Mouse (Mus musculus): ENCODE measurements around the gene Fcgr4.

DNA sequence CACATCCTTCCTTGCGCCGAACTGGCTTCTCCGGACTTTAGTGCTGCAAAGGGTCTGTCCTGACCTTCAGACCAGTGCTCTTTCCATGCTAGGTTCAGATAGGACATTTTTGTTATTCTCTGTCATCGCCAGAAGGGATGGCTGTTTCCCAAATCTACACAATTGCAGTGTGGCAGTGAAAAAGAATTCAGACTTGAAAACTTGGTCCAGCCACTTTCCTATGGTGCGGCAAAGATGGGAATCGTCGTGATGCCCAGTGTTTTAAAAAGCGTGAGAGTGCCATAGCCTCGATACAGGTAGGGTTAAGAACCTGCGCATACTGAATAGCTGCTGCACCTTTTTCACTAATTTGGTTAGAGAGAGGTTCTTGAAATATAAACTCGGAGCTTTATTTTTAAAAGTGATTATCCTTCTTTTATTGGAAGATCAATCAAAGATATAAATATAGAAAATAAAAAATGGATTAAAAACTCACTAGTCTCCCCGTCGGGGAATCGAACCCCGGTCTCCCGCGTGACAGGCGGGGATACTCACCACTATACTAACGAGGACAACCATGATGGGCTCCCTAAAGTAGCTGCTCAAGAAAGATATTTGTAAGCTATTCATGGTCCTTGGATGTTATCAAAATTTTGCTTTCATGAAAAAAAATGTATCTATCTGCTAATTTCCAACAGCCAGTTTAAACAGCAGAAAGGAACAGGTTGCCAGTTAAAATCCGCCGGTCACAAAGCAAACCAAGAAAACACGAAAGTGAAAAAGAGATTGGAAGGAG lies 18.0 kb downstream of the Fcgr4 start:
- no peak for TF ChIP-seq GATA1 (IDR thresholded peaks at IDR 0.05; ENCODE audit: low read length)
- no peak for TF ChIP-seq TAL1 (IDR thresholded peaks at IDR 0.05; ENCODE audit: low read length)

Data from erythroblast, embryonic 14.5 days (primary cell).